Mouse (Mus musculus): Measurements from ENCODE around the gene Ttll4. TPM values are rescaled to one million over a fixed set of nuclear protein-coding genes. Genes with fewer than 3 reads are reported as not detected.

Ttll4 gene
- polyA plus RNA-seq, 1 experiment from 2014 or later, result 27.8 TPM

DNA sequence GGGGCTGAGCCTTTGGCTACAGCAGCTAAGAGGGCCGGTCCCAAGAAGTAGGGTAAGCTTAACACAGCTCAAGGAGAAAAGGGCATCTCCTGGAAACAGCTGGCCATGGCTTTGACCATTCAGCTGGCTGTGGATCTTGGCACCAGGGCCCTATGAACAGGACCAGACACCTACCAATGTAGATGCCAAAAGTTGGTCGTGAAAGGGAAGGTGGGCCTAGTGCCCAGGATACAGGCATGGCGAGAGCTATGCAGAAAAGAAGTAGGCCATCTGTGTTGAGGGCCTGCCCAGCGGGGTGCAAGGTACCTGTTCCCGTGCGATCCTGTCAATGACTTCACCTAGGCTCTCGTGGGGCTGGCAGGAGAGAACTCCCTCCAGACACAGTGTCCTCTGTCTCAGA, 79.3 kb downstream of the Ttll4 start:
- 82% methylated on average over 7 of the region's 7 CpGs for WGBS
- Histone ChIP-seq H3K36me3 (peaks cover 4% of the 10 kb centered on the region; the same call in 1 of the 2 replicates), H3K4me3 (no peak overlapping the region), H3K9me3 (no peaks in the 10 kb centered on the region), H3K4me1 (peaks cover 2% of the 10 kb centered on the region; the same call in 1 of the 2 replicates), H3K27ac (no peak overlapping the region), H3K27me3 (ENCODE audit: insufficient read depth, poor library complexity, severe bottlenecking) (peaks cover 18% of the 10 kb centered on the region)
- no peak for DNase-seq (ENCODE audit: low spot score)

DNA sequence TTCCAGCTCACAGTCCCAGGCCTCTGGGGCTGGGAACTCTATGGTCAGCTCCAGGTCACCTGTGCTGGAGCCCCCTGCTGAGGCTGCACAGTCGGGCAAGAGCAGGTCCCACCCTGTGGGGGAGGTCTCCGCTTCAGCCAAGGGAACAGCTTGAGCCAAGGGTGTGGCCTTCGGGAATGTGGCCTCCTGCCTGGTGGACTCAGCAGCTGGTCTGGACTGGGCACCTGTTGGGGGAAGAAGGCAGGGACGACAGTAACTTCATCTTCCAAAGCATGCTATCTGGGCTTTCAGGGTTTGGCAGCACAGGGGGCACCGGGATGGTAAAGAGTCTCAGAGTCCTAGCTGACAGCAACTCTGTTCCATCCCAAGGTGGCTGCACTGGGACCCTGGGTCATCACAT, 85.8 kb downstream of the Ttll4 start:
- WGBS, result 76% methylated on average over 5 of the region's 5 CpGs
- Histone ChIP-seq H3K4me3 (no peak overlapping the region), H3K4me1 (peaks cover 23% of the 10 kb centered on the region), H3K9me3 (no peaks in the 10 kb centered on the region), H3K27me3 (ENCODE audit: insufficient read depth, poor library complexity, severe bottlenecking) (peaks cover 48% of the 10 kb centered on the region), H3K36me3 (no peaks in the 10 kb centered on the region), H3K27ac (no peak overlapping the region)
- DNase-seq (ENCODE audit: low spot score), result no peak

DNA sequence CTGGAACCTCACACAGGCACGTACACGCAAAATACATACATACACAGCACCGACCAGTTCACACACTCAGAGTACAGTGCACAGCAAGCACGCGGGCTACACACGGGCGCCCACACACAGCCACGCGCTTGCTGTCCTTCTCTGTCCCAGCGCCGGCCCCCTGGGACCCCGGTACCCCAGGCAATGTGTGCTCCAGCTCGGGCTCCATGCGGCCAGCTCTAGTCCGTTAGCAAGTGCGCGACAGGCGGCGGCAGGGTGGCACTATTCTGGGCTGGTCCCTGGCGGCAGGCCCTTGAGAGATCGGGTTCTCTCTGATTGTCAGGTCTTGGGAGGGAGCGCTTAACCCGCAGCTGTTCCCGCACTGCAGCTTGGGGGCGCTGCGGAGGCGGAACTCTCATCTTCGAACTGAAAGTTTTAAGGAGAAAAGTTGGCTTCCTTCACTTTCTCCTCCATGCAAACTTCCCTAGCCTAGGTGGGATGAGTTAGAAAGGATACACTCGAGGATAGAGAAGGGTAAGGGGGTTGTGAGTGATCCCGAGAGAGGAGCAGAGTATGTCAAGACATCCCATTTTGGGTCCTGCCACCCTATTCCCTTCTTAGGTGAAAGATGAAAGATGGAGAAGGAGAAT, 87.2 kb downstream of the Ttll4 start, which contains the start of gene Prkag3:
Gene Prkag3, minus strand, starts transcription at position 579 of the 629 bp plus-strand sequence.
- Histone ChIP-seq H3K4me3 (peak within 1 kb of the TSS; percentile 54), H3K4me1 (peaks cover 23% of the 10 kb centered on the region), H3K27ac (peak within 1 kb of the TSS; percentile 87), H3K9me3 (no peaks in the 10 kb centered on the region), H3K36me3 (no peaks in the 10 kb centered on the region), H3K27me3 (ENCODE audit: insufficient read depth, poor library complexity, severe bottlenecking) (peaks cover 48% of the 10 kb centered on the region)
- 9% methylated on average over 30 of the region's 30 CpGs for WGBS
- DNase-seq (ENCODE audit: low spot score), result peak; percentile 87

- DNase-seq (ENCODE audit: low spot score), result peak; percentile 92
- Histone ChIP-seq H3K27ac (peak overlapping the region; percentile 87), H3K27me3 (ENCODE audit: insufficient read depth, poor library complexity, severe bottlenecking) (peaks cover 47% of the 10 kb centered on the region), H3K36me3 (no peaks in the 10 kb centered on the region), H3K9me3 (no peaks in the 10 kb centered on the region), H3K4me3 (peak overlapping the region; percentile 54), H3K4me1 (peaks cover 23% of the 10 kb centered on the region)
- WGBS, result 43% methylated on average over 7 of the region's 7 CpGs
These were observed 87.8 kb downstream of the Ttll4 start for GRCm38 (mm10) chr1:74749301-74749700.

GRCm38 (mm10) chr1:74750683-74751082, 89.1 kb downstream of the Ttll4 start:
- no peak for DNase-seq (ENCODE audit: low spot score)
- no peaks in the 10 kb centered on the region for H3K36me3 ChIP-seq
- H3K4me3 ChIP-seq, result no peak overlapping the region
- no peak overlapping the region for H3K27ac ChIP-seq
- WGBS, result 79% methylated on average over 4 of the region's 4 CpGs
- no peaks in the 10 kb centered on the region for H3K9me3 ChIP-seq
- H3K4me1 ChIP-seq, result peaks cover 23% of the 10 kb centered on the region
- H3K27me3 ChIP-seq (ENCODE audit: insufficient read depth, poor library complexity, severe bottlenecking), result peaks cover 35% of the 10 kb centered on the region

- H3K9me3 ChIP-seq, result no peaks in the 10 kb centered on the region
- DNase-seq (ENCODE audit: low spot score), result no peak
- 79% methylated on average over 8 of the region's 8 CpGs for WGBS
- H3K27me3 ChIP-seq (ENCODE audit: insufficient read depth, poor library complexity, severe bottlenecking), result peaks cover 23% of the 10 kb centered on the region
- no peak overlapping the region for H3K4me3 ChIP-seq
- peaks cover 22% of the 10 kb centered on the region for H3K4me1 ChIP-seq
- H3K36me3 ChIP-seq, result no peaks in the 10 kb centered on the region
- no peak overlapping the region for H3K27ac ChIP-seq
These were observed 90.6 kb downstream of the Ttll4 start for GRCm38 (mm10) chr1:74752150-74752549.

- no peaks in the 10 kb centered on the region for H3K9me3 ChIP-seq
- no peak overlapping the region for H3K4me3 ChIP-seq
- H3K27ac ChIP-seq, result no peak overlapping the region
- H3K36me3 ChIP-seq, result no peaks in the 10 kb centered on the region
- H3K27me3 ChIP-seq (ENCODE audit: insufficient read depth, poor library complexity, severe bottlenecking), result peaks cover 17% of the 10 kb centered on the region; the same call in 1 of the 2 replicates
- H3K4me1 ChIP-seq, result peaks cover 16% of the 10 kb centered on the region
- no peak for DNase-seq (ENCODE audit: low spot score)
- WGBS, result 90% methylated on average over 3 of the region's 3 CpGs
These were observed 91.3 kb downstream of the Ttll4 start for GRCm38 (mm10) chr1:74752833-74753232.

Other genes with a start within 250 kb of the Ttll4 start
- gene Cnot9, start 155.7 kb upstream of the Ttll4 start, polyA plus RNA-seq (2016; fragmentation: Nextera tagmentation; extraction: Ambion mirVana), result 46.7 and 67.1 TPM in 2 replicates
- 0.42 and 0.48 TPM in 2 replicates for gene Plcd4, start 118.9 kb upstream of the Ttll4 start, polyA plus RNA-seq (2016; fragmentation: Nextera tagmentation; extraction: Ambion mirVana)
- 26.8 and 28.3 TPM in 2 replicates for gene Usp37, start 117.5 kb upstream of the Ttll4 start, polyA plus RNA-seq (2016; fragmentation: Nextera tagmentation; extraction: Ambion mirVana)
- 6.8 and 9.2 TPM in 2 replicates for gene Zfp142, start 73.5 kb upstream of the Ttll4 start, polyA plus RNA-seq (2016; fragmentation: Nextera tagmentation; extraction: Ambion mirVana)
- gene Bcs1l, start 73.5 kb upstream of the Ttll4 start, polyA plus RNA-seq (2016; fragmentation: Nextera tagmentation; extraction: Ambion mirVana), result 23.3 TPM in 2 replicates
- 25.4 and 32.8 TPM in 2 replicates for gene Rnf25, start 60.3 kb upstream of the Ttll4 start, polyA plus RNA-seq (2016; fragmentation: Nextera tagmentation; extraction: Ambion mirVana)
- 4.1 and 6.2 TPM in 2 replicates for gene Stk36, start 60.3 kb upstream of the Ttll4 start, polyA plus RNA-seq (2016; fragmentation: Nextera tagmentation; extraction: Ambion mirVana)
- 11.4 and 17.5 TPM in 2 replicates for gene Cyp27a1, start 51.8 kb downstream of the Ttll4 start, polyA plus RNA-seq (2016; fragmentation: Nextera tagmentation; extraction: Ambion mirVana)
- 2.3 and 6.8 TPM in 2 replicates for gene Prkag3, start 87.5 kb downstream of the Ttll4 start, polyA plus RNA-seq (2016; fragmentation: Nextera tagmentation; extraction: Ambion mirVana)
- gene Wnt6, start 110.1 kb downstream of the Ttll4 start, polyA plus RNA-seq (2016; fragmentation: Nextera tagmentation; extraction: Ambion mirVana), result 4.0 and 11.9 TPM in 2 replicates
- gene Wnt10a, start 129.8 kb downstream of the Ttll4 start, polyA plus RNA-seq (2016; fragmentation: Nextera tagmentation; extraction: Ambion mirVana), result 0.07 and 0.29 TPM in 2 replicates
- not detected in 2 replicates for gene Cdk5r2, start 193.2 kb downstream of the Ttll4 start, polyA plus RNA-seq (2016; fragmentation: Nextera tagmentation; extraction: Ambion mirVana)
- 1.2 and 1.4 TPM in 2 replicates for gene Fev, start 223.7 kb downstream of the Ttll4 start, polyA plus RNA-seq (2016; fragmentation: Nextera tagmentation; extraction: Ambion mirVana)
- gene Cryba2, start 231.4 kb downstream of the Ttll4 start, polyA plus RNA-seq (2016; fragmentation: Nextera tagmentation; extraction: Ambion mirVana), result not detected in 2 replicates